Mouse (Mus musculus) T-helper 2 cell (primary cell): ENCODE data around the gene Lypd6.

Source experiments
- in situ Hi-C: fragments of 300-600 bp; cut with MboI, MseI; formaldehyde crosslinking; loops from one replicate; pipeline ENCODE4 v1.15.1; 2025; ENCODE audit warnings: high pct_unique_total_duplicates

The Lypd6 gene

DNA sequence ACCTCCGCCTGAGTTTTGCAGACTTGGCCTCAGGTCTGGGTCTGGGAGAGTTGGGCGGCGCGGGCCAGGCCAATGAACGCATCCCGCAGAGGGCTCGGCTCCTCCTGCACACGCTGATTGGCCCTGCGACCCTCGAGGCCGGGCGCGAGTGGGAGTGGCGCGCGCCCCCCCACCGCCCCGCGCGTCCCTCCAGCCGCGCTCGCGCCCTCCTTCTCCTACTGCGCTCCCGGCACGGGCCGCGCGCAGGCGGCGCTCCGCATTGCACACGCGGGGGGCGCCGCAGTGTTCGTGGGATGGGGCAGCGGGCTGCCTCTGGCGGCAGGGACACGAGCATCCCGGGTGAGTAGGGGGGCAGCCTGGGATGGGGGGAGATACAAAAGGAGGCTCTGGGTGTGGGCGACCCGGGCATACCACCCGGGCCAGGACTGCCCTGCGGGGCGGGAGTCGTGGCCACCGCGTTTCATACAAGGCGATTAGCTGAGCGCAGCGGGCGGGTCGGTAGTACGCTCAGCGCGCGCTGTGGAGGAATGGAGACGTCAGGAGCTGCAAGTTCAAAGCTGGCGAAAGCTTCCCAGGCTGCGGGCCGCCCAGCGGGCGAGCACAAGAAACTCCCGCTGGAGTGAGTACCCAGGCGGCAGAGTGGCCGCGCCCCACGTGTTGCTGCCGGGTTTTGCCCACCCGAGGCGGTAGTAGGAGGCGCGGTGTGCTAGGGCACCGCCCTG, at the start of gene Lypd6:
Gene Lypd6, plus strand, starts transcription at position 184 of the 722 bp plus-strand sequence.
- in situ Hi-C loops: no loop called here

DNA sequence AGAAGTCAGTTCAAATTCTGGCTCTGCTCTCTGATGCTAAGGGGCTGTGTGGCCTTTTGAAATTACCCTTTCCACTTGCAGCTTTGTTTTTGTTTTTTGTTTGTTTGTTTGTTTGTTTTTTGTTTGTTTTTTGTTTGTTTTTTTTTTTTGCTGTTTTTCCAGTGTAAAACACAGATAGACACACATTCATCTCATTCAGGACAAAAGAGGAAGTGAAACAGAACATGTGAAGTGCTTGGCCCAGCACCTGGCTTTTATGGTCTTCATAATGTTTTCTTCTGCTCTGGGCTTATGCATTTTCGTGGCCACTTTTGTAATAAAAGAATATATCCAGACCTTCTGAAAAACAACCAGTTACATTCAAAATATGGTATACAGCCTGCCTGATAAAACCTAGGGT, 46.8 kb upstream of the Lypd6 start:
- in situ Hi-C loops: no loop called here

DNA sequence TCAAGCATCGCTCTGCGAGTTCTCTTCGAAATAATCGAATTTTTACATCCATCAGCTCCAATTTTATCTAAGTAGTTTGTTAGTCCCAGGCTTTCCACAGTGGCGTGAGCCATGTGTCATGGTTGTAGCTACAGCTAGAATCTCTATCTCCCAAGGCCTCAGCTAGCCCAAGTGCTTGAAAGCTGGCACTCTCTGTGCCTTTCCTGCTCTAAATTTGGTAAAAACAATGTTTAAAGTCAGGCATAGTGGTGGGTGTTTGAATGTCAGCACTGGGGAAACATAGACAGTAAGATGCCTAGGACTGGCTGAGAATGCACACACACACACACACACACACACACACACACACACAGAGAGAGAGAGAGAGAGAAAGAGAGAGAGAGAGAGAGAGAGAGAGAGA, 40.7 kb upstream of the Lypd6 start:
- in situ Hi-C loops: loop anchor here (10.0 kb wide), 1 partner anchor 1531 kb away; no protein-coding TSS in a partner anchor

GRCm38 (mm10) chr2:50028930-50029329, 37.3 kb upstream of the Lypd6 start:
- in situ Hi-C loops: loop anchor here (10.0 kb wide), 1 partner anchor 1534 kb away; no protein-coding TSS in a partner anchor

- in situ Hi-C loops: loop anchor here (5.0 to 10.0 kb wide), 2 partner anchors 208 to 1190 kb away; no protein-coding TSS in a partner anchor
Observed at GRCm38 (mm10) chr2:50044170-50044870, 21.9 kb upstream of the Lypd6 start.

- in situ Hi-C loops: loop anchor here (5.0 to 10.0 kb wide), 2 partner anchors 207 to 1190 kb away; no protein-coding TSS in a partner anchor
Observed at GRCm38 (mm10) chr2:50044871-50045470, 21.3 kb upstream of the Lypd6 start.

DNA sequence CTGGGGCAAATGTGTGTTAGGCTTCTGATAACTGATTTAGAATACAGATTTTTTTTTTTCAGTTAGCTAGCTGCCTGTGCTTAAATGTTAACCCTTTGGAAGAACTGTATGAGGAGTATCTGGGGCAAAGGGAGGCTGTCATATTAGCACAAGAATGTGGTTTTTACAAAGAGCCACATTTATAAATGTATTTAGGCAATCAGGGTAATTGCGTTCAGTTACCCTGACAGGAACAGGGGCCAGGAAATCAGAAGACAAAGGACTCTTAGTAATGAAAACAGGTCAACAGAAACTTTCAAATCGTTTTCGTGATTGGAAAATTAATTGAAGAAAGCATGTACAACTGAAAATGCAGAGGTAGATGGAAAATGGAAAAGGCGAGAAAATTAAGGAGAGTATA, 20.4 kb upstream of the Lypd6 start:
- in situ Hi-C loops: loop anchor here (10.0 kb wide), 1 partner anchor 1189 kb away; no protein-coding TSS in a partner anchor

GRCm38 (mm10) chr2:50048442-50048841, 17.8 kb upstream of the Lypd6 start:
- in situ Hi-C loops: loop anchor here (10.0 kb wide), 1 partner anchor 1186 kb away; no protein-coding TSS in a partner anchor

DNA sequence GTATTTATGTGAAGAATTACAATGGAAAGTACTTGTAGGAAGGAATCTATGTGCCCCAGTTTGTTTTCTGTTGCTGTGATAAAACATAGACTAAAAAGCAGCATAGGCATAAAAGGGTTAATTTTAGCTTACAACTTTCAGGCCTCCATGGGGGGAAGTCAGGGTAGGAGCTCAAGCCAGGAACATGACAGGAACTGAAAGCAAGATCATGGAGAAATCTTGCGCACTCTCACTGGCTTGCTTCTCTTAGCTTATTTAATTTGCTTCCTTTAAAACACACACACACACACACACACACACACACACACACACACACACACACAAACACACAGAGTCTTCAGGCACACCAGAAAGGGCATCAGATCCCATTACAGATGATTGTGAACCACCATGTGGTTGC, 12.3 kb upstream of the Lypd6 start:
- in situ Hi-C loops: no loop called here

DNA sequence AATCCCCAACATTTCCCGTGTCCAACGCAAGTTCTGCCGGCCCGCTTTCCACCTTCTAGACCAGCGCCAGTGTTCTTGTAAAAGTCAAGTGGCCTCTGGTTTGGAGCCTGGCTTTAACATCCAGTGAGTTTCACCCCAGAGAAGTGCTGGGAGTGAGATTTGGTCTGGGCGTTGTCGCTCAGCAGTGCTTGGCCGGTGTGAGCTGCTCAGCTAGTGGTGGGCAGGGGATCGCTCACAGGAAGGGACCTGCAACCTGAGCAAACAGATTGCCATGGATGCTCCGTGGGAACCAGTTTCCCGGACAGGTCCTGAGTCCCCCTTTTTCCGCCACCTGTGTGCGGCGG, 355 bp upstream of the Lypd6 start:
- in situ Hi-C loops: no loop called here

- in situ Hi-C loops: no loop called here
Observed at GRCm38 (mm10) chr2:50066968-50067315, 713 bp downstream of the Lypd6 start.

- in situ Hi-C loops: no loop called here
Observed at GRCm38 (mm10) chr2:50069571-50070295, 3.5 kb downstream of the Lypd6 start.

- in situ Hi-C loops: no loop called here
Observed at GRCm38 (mm10) chr2:50072158-50072557, 5.9 kb downstream of the Lypd6 start.

DNA sequence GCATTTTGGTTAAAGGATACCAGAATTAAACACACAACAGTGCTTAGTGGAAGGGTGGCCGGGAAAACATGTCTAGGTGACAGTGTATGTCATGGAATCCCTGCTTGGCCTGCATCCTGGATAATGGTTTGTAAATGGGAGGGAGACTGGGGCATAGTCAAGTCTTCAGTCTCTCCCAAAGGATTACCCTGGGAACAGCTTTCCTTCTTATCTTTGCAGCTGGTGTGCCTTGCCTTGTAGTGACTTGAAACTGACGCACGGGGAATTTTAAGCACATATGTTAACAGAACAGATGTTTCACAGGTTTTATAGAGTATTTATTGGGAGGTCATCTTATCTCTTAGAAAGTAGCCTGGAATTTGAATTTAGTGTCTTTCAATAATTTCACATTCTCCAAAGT, 18.5 kb downstream of the Lypd6 start:
- in situ Hi-C loops: no loop called here

GRCm38 (mm10) chr2:50087761-50088160, 21.5 kb downstream of the Lypd6 start:
- in situ Hi-C loops: no loop called here

DNA sequence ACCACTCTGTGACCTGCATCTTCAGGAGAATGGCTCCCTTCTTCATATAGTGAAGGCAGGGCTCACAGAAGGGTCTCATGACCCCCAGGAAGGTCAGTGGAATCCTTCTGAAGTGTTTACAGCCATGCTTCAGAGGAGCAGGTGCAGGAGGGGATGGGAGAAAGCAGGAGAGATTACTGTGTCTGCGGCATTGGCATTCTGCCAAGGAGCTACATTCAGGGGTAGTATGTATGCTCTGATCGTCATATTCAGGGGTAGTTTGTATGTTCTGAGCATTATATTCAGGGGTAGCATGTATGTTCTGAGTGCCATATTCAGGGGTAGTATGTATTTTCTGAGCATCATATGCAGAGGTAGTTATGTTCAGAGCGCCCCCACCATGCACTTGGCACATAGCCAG, 30.1 kb downstream of the Lypd6 start:
- in situ Hi-C loops: no loop called here

DNA sequence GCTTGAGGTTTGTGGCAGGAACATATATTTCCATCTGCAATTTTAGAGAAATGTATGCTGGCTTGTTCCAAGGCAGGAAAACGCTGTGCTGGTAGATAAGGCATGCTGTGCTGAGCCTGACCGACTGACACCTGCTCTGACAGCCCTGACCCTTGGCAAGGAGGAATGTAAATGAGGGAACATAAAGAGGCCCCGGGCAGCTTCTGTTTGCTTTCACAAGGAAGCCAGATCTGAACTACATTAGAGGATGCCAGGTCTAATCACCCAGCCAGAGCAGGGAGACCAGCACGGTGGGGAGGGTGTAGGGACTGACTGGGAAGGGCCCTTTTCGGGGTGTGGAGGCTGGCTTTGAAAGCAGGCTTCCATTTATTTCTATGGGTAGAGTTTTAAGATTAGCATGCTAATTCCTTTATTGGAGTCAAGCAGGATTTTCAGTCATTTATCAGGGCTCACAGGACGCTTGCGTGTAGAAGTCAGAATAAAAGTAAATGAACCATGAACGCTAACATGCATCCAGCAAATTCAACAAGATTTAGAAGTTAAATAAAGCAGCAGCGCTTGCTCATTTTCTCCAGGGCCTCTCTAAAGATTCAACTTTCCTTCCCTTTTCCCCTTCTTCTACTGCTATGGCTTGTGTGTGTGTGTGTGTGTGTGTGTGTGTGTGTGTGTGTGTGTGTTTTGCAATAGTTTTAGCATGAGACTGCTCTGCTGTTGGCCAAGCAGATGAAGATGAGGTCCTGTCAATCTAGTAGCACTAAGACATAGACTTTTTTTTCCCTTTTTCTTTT, 34.3 kb downstream of the Lypd6 start:
- in situ Hi-C loops: no loop called here

DNA sequence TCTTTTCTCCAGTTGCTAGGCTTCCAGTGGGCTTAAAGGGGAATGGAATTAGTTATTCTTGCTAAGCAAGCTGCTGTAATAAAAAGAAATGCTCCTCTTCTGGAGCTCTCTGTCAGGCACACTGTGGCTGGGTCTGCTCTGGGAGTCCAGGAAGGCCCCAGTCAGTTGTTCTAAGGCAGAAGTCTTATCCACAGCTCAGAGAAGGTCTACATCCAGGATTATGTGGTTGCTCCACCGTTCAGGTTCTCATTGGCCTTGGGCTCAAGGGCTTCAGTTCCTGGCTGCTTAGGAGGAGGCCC, 34.9 kb downstream of the Lypd6 start:
- in situ Hi-C loops: no loop called here

DNA sequence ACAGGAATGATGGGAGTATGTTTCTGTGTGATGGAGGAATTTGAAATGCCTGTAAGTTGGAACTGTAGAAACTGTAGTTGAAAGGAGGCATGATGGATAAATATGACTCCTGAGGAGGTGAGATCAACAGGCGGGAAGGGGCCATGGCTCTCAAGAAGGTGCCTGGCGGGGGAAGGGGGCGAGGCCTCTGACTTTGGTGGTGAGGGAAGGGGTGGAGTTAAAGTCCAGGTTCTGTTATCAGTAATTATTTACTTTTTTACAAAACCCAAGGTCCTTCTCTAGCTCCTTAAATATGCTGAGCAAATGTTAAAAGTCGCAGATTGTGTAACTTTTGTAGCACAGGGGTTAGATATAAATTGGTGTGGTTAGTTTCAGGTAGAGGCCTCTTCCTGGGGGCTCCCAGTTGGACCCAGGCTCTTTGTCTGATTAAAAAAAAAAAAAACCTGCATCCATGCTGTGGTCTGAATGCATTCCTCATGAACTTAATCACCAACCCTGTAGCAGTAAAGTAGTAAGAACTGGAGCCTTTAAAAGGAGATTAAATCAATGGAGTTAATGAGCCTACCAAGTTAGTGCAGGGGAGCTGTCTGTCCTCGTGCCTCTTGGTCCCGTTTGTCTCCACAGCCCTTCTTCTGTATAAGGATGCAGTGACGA, 37.7 kb downstream of the Lypd6 start:
- in situ Hi-C loops: no loop called here

- in situ Hi-C loops: no loop called here
Observed at GRCm38 (mm10) chr2:50105590-50105989, 39.4 kb downstream of the Lypd6 start.

- in situ Hi-C loops: no loop called here
Observed at GRCm38 (mm10) chr2:50105992-50106391, 39.8 kb downstream of the Lypd6 start.
